Mouse (Mus musculus) liver, embryonic 16.5 days (tissue): Measurements from ENCODE around the gene Akap2. TPM values are rescaled to one million over a fixed set of nuclear protein-coding genes. Genes with fewer than 3 reads are reported as not detected.

ENCODE experiments used
- ATAC-seq: fragments of 200-750 bp; cut with Nextera tagmentation; 2 replicates; pipeline ENCODE4 v1.8.0; 2017; ENCODE audit warnings: low read depth, mild to moderate bottlenecking, moderate number of reproducible peaks, moderate library complexity
- H3K27ac ChIP-seq: fragments of 300-500 bp; sonication (generic); 2 replicates; pipeline ENCODE4 v1.5.1; 2014; ENCODE audit warnings: mild to moderate bottlenecking, low read length
- H3K27me3 ChIP-seq: fragments of 300-500 bp; sonication (generic); 2 replicates; pipeline ENCODE4 v1.6.1; 2014; ENCODE audit warnings: low read depth, low read length, mixed read lengths; ENCODE audit not compliant: control insufficient read depth, insufficient read depth
- H3K36me3 ChIP-seq: fragments of 300-500 bp; sonication (generic); 2 replicates; pipeline ENCODE4 v1.6.1; 2014; ENCODE audit warnings: mild to moderate bottlenecking; ENCODE audit not compliant: control insufficient read depth, insufficient read depth
- H3K4me1 ChIP-seq: fragments of 300-500 bp; sonication (generic); 2 replicates; pipeline ENCODE4 v1.6.1; 2014; ENCODE audit warnings: low read depth, low read length, mixed read lengths; ENCODE audit not compliant: control insufficient read depth
- H3K4me2 ChIP-seq: fragments of 300-500 bp; sonication (generic); 2 replicates; pipeline ENCODE4 v1.6.1; 2014; ENCODE audit warnings: low read depth, low read length, mixed read lengths
- H3K4me3 ChIP-seq: fragments of 300-500 bp; sonication (generic); 2 replicates; pipeline ENCODE4 v1.5.1; 2014; ENCODE audit warnings: low read depth, mild to moderate bottlenecking, low read length
- H3K9ac ChIP-seq: fragments of 300-500 bp; sonication (generic); 2 replicates; pipeline ENCODE4 v1.6.1; 2014; ENCODE audit warnings: low read depth, low read length
- H3K9me3 ChIP-seq: fragments of 300-500 bp; sonication (generic); replicated peaks from 2 replicates; pipeline ENCODE4 v1.6.1; 2016; ENCODE audit warnings: low read length; ENCODE audit not compliant: control insufficient read depth
- WGBS: fragments of 180-500 bp; shearing (Covaris S2); extraction: QIAGEN DNeasy Blood & Tissue Kit; methylation state at CpG from one replicate; pipeline ENCODE4 v1.1.7; 2014; ENCODE audit not compliant: insufficient replicate concordance; 5-methylcytosine and 5-hydroxymethylcytosine counted together
- polyA plus RNA-seq: library from polyadenylated mRNA; unstranded; fragments of >200 nt; fragmentation: Nextera tagmentation; extraction: Ambion mirVana; gene quantifications from 2 replicates; pipeline ENCODE4 v1.2.1, GENCODE M21; 2015

The Akap2 gene
- polyA plus RNA-seq, 1 experiment from 2014 or later = 2.0 TPM

DNA sequence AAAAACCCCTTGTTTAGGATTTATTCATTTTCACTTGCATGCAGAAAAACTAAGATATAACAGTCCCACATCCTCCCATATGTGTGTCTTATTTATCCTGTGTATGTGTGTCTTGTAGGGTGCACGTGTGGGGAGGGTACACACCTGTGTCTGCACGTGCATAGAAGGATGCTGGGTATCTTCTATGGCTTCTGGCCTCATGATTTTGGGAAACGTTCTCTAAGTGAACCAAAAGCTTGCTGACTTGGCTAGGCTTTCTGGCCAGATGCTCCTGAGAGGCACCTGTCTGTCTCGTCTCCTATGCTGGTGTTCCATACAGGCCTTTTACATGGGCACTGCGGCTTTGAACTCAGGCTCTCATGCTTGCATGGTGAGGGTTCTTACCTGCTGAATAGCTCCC is 105.2 kb downstream of the Akap2 start:
- Histone ChIP-seq H3K27me3 (no peaks in the 10 kb centered on the region), H3K36me3 (no peaks in the 10 kb centered on the region), H3K9me3 (no peaks in the 10 kb centered on the region), H3K4me1 (no peaks in the 10 kb centered on the region), H3K9ac (no peak overlapping the region), H3K4me2 (no peak overlapping the region), H3K27ac (no peak overlapping the region), H3K4me3 (no peak overlapping the region)
- no peak for ATAC-seq
- WGBS = 69% methylated on average over 5 of the region's 5 CpGs

DNA sequence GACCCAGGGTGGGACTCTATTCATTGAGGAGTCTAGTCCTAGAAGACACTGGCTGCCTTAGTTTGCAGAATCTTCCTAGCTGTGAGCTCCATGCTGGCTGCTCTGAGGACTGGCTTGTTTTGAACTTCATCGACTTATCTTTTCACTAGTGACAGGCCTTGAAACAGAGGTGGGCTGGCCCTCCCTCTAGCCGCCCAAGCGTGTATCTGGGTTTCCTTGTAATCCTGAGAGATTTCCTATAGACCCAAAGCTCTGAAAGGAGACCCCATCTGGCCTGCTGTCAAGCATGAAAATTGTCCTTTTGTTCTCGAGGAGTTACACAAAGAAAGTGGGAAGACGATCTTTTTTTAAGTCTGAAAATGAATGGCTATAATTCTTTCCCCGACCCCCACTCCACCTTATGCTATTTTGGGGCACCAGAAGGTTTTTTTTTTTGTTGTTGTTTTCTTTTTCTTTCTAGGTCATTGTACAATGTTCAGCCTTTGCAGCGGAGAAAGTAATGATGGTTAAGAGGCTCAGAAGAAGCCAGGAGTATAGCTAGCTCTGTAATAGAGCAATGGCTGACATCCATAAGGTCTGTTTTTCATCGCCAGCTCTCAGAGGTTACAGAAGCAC is 107.3 kb downstream of the Akap2 start:
- no peaks in the 10 kb centered on the region for H3K27me3 ChIP-seq
- H3K36me3 ChIP-seq = no peaks in the 10 kb centered on the region
- no peaks in the 10 kb centered on the region for H3K4me1 ChIP-seq
- H3K4me2 ChIP-seq = no peak overlapping the region
- H3K9ac ChIP-seq = no peak overlapping the region
- H3K9me3 ChIP-seq = no peaks in the 10 kb centered on the region
- no peak overlapping the region for H3K27ac ChIP-seq
- no peak for ATAC-seq
- H3K4me3 ChIP-seq = no peak overlapping the region
- 49% methylated on average over 8 of the region's 8 CpGs for WGBS

DNA sequence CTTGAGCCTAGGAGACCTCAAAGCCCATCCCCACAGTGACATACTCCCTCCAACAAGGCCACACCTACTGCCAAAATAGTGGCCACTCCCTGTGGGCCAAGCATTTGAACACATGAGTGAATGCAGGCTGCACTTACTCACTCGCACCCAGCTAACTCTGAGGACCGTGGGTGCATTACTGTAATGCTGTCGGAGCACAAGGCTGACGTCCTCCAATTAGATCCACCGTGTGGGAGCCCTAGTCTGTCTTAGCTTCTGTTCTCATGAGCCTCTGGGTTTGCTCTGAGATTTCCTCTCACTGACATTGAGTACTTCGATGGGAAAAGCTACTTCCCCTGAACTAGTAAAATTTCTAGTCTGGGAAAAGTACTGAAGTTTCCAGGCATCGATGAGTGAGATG is 108.8 kb downstream of the Akap2 start:
- Histone ChIP-seq H3K4me1 (no peaks in the 10 kb centered on the region), H3K4me2 (no peak overlapping the region), H3K9me3 (no peaks in the 10 kb centered on the region), H3K4me3 (no peak overlapping the region), H3K9ac (no peak overlapping the region), H3K27me3 (no peaks in the 10 kb centered on the region), H3K36me3 (no peaks in the 10 kb centered on the region), H3K27ac (no peak overlapping the region)
- WGBS = 72% methylated on average over 7 of the region's 7 CpGs
- no peak for ATAC-seq

DNA sequence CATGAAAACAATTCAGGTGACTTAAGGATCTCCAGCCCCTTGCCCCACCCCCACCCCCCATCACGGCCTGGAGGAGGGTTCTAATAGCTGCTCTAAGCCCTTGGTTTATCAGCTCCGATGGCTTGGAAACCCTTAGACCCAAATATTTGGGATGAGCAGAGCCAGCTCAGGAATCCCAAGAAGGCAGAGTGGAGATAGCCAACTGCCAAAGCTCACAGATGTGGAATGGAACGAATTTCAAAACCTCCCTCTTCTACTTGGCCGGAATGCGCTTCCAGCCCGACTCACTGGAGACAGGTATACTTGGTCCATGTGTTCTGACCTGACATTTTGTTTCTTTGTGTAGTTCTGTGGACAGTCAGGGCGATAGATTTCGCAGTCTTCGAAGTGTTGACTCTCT is 111.7 kb downstream of the Akap2 start:
- Histone ChIP-seq H3K36me3 (no peaks in the 10 kb centered on the region), H3K9me3 (no peaks in the 10 kb centered on the region), H3K4me1 (no peaks in the 10 kb centered on the region), H3K4me2 (no peak overlapping the region), H3K27ac (no peak overlapping the region), H3K9ac (no peak overlapping the region), H3K4me3 (no peak overlapping the region), H3K27me3 (no peaks in the 10 kb centered on the region)
- no peak for ATAC-seq
- WGBS = 65% methylated on average over 9 of the region's 9 CpGs

DNA sequence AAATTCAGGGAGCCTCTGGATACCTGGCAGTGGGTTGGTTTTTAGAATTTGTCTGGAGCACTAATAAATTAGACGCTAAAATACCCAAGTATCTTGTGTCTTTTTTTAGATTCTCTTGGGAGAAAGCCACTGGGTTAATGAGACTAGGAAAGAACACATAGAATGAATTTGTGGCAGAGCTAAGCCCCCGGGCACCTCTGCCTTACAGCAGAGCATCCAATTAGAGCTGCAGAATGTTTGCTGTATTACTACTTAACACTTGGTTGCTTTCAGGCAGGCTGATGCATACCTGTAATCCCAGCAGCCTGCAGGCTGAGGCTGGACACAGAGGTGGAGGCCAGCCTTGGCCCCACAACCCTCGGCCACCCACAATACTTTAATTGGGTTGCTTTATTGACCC is 112.3 kb downstream of the Akap2 start:
- H3K36me3 ChIP-seq = no peaks in the 10 kb centered on the region
- H3K9ac ChIP-seq = no peak overlapping the region
- H3K27ac ChIP-seq = no peak overlapping the region
- H3K9me3 ChIP-seq = no peaks in the 10 kb centered on the region
- H3K4me1 ChIP-seq = no peaks in the 10 kb centered on the region
- WGBS = 72% methylated on average over 3 of the region's 3 CpGs
- no peak overlapping the region for H3K4me2 ChIP-seq
- H3K4me3 ChIP-seq = no peak overlapping the region
- ATAC-seq = no peak
- H3K27me3 ChIP-seq = no peaks in the 10 kb centered on the region

DNA sequence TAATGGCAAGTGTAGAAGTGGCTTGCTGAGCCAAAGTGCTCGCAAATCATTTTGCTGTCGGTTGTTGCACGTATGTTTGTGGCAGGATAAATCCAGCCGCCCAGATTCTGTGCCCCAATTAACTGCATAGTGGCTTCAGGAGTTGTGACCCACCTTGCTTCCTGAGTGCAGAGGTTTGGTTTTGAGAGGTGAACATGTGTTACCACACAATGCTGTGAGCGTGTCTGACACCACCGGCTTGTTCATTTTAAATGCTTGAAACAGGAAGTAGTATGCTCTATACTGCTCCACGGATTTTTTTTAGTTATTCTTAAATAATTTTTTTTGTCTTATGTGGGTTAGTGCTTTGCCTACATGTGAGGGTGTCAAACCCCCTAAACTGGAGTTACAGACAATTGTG is 114.9 kb downstream of the Akap2 start:
- no peaks in the 10 kb centered on the region for H3K4me1 ChIP-seq
- no peak overlapping the region for H3K27ac ChIP-seq
- no peak for ATAC-seq
- H3K36me3 ChIP-seq = no peaks in the 10 kb centered on the region
- WGBS = 32% methylated on average over 7 of the region's 7 CpGs
- no peak overlapping the region for H3K4me2 ChIP-seq
- H3K4me3 ChIP-seq = no peak overlapping the region
- no peaks in the 10 kb centered on the region for H3K9me3 ChIP-seq
- no peaks in the 10 kb centered on the region for H3K27me3 ChIP-seq
- H3K9ac ChIP-seq = no peak overlapping the region

DNA sequence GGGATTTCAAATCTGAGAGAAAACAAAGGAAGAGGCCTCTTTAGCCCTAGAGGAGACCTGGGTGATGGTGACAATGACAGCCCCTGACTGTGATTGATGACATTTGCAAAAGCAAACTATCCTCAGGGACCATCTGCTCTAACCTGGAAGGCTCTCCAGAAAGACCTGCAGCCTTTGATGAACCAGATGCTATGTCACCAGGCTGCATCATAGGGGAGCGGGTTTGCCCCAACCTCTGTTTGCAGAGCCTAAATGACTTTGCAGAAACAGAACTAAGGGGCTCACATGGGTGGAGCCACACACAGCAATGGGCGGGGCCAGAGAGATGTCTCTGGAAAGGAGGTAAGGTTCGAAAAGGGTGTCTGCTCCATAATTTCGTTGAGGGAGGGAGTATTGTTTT is 115.6 kb downstream of the Akap2 start:
- Histone ChIP-seq H3K36me3 (no peaks in the 10 kb centered on the region), H3K27me3 (no peaks in the 10 kb centered on the region), H3K9ac (no peak overlapping the region), H3K4me3 (no peak overlapping the region), H3K4me2 (no peak overlapping the region), H3K9me3 (no peaks in the 10 kb centered on the region), H3K27ac (no peak overlapping the region), H3K4me1 (no peaks in the 10 kb centered on the region)
- WGBS = 43% methylated on average over 4 of the region's 4 CpGs
- ATAC-seq = no peak

DNA sequence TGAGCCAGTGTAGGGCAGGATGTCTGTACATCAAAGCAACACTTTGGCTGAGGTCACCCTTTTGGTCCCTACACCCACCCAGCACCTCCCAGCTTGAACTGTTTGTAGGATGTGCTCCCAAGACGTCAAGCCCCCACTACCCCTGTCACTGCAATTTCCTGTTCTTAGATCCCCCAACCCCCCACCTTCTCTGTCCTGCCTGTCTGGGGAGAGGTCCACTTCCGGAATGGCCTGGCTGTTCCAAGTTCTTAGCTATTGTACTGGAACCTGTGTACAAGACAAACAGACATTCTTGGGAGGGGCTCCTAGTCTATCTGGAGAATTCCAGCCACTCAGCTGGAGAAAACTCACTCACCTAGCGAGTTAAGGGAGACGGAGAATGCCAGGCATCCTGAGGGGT is 116.7 kb downstream of the Akap2 start:
- WGBS = 49% methylated on average over 4 of the region's 4 CpGs
- Histone ChIP-seq H3K4me3 (no peak overlapping the region), H3K27ac (no peak overlapping the region), H3K4me2 (no peak overlapping the region), H3K27me3 (no peaks in the 10 kb centered on the region), H3K36me3 (no peaks in the 10 kb centered on the region), H3K9me3 (no peaks in the 10 kb centered on the region), H3K9ac (no peak overlapping the region), H3K4me1 (no peaks in the 10 kb centered on the region)
- ATAC-seq = no peak

DNA sequence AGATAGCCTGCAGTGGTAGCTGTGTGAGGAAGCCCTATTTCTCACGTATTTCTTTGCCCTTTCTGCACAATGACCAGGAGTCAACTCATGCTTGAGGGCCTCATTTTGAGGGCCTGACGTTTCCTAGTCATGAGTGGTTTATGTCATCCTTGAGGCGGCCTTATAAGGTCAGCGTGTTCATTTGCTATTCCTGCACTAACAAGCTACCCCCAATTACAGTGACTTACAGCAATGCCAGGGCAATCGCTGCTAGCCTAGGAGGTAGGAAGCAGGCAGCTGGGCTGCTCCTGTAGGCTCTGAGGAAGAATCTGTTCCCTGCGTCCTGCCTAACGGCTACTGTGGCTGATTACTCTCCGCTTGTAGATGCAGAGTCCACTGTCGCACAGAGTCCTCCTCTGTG is 119.6 kb downstream of the Akap2 start:
- ATAC-seq = no peak
- WGBS = 68% methylated on average over 9 of the region's 9 CpGs

More for the DNA sequence above, 119.6 kb downstream of the Akap2 start:
- no peak overlapping the region for H3K27ac ChIP-seq
- H3K4me1 ChIP-seq = no peaks in the 10 kb centered on the region
- no peak overlapping the region for H3K4me3 ChIP-seq
- no peaks in the 10 kb centered on the region for H3K9me3 ChIP-seq
- H3K27me3 ChIP-seq = no peaks in the 10 kb centered on the region
- no peak overlapping the region for H3K4me2 ChIP-seq
- no peak overlapping the region for H3K9ac ChIP-seq
- H3K36me3 ChIP-seq = no peaks in the 10 kb centered on the region
